Mouse (Mus musculus) neural tube, embryonic 15.5 days (tissue): ENCODE measurements around the gene Dhrs2. TPM values are rescaled to one million over a fixed set of nuclear protein-coding genes. Genes with fewer than 3 reads are reported as not detected.
A peak's percentile ranks its signal among the peaks of the same experiment; 100 is the strongest.

ENCODE experiments used
- ATAC-seq: fragments of 200-750 bp; cut with Nextera tagmentation; 2 replicates; pipeline ENCODE4 v1.8.0; 2017; ENCODE audit warnings: mild to moderate bottlenecking, moderate TSS enrichment, moderate library complexity; ENCODE audit not compliant: low FRiP score
- H3K27ac ChIP-seq: fragments of 300-500 bp; sonication (generic); replicated peaks from 2 replicates; pipeline ENCODE4 v1.5.1; 2015; ENCODE audit warnings: mild to moderate bottlenecking, inconsistent platforms
- H3K27me3 ChIP-seq: fragments of 300-500 bp; sonication (generic); replicated peaks from 2 replicates; pipeline ENCODE4 v1.6.1; 2015; ENCODE audit warnings: inconsistent platforms
- H3K36me3 ChIP-seq: fragments of 300-500 bp; sonication (generic); 2 replicates; pipeline ENCODE4 v1.6.1; 2015; ENCODE audit warnings: inconsistent platforms
- H3K4me1 ChIP-seq: fragments of 300-500 bp; sonication (generic); 2 replicates; pipeline ENCODE4 v1.6.1; 2015; ENCODE audit warnings: inconsistent platforms
- H3K4me2 ChIP-seq: fragments of 300-500 bp; sonication (generic); 2 replicates; pipeline ENCODE4 v1.6.1; 2015; ENCODE audit warnings: inconsistent platforms, mild to moderate bottlenecking, moderate library complexity
- H3K4me3 ChIP-seq: fragments of 300-500 bp; sonication (generic); replicated peaks from 2 replicates; pipeline ENCODE4 v1.5.1; 2015; ENCODE audit warnings: mild to moderate bottlenecking, inconsistent platforms
- H3K9ac ChIP-seq: fragments of 300-500 bp; sonication (generic); replicated peaks from 2 replicates; pipeline ENCODE4 v1.6.1; 2015; ENCODE audit warnings: mild to moderate bottlenecking, inconsistent platforms
- H3K9me3 ChIP-seq: fragments of 300-500 bp; sonication (generic); replicated peaks from 2 replicates; pipeline ENCODE4 v1.6.1; 2016; ENCODE audit warnings: inconsistent platforms
- WGBS: fragments of 180-500 bp; shearing (Covaris S2); methylation state at CpG from one replicate; pipeline ENCODE4 v1.1.7; 2015; ENCODE audit warnings: mixed read lengths; 5-methylcytosine and 5-hydroxymethylcytosine counted together
- polyA plus RNA-seq: library from polyadenylated mRNA; unstranded; fragments of >200 nt; fragmentation: Nextera tagmentation; extraction: Ambion mirVana; gene quantifications from 2 replicates; pipeline ENCODE4 v1.2.1, GENCODE M21; 2015

Gene Dhrs2
- polyA plus RNA-seq, 1 experiment from 2014 or later = 1.2 TPM

DNA sequence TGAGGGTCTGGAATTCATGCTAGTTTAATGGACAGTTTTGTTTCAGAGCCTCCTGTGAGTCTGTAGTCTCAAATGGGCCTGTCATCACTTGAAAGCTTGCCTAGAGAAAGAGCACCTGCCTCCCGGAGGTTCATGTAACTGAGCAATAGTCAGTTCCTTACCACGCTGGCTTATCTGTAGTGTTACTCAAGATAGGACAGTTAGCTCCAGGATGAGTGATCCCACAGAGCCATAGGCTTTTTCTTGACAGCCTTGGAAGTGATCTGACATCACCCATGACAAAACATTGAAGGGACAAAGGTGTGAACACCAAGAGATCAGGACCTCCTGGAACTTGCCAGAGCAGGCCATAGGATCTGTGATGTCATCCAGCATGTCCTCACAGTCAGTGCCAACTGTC is 23.6 kb upstream of the Dhrs2 start:
- H3K4me1 ChIP-seq = no peaks in the 10 kb centered on the region
- H3K4me3 ChIP-seq = no peak overlapping the region
- ATAC-seq = no peak
- no peak overlapping the region for H3K27ac ChIP-seq
- H3K9me3 ChIP-seq = no peaks in the 10 kb centered on the region
- no peak overlapping the region for H3K9ac ChIP-seq
- 0 out of 2 replicates have a peak, but pooled peaks cover 3% of the 10 kb centered on the region for H3K27me3 ChIP-seq
- H3K36me3 ChIP-seq = no peaks in the 10 kb centered on the region
- H3K4me2 ChIP-seq = no peak overlapping the region
- 94% methylated on average over 2 of the region's 2 CpGs for WGBS

GRCm38 (mm10) chr14:55204544-55204943 is 17.3 kb upstream of the Dhrs2 start:
- no peak overlapping the region for H3K4me3 ChIP-seq
- no peak overlapping the region for H3K27ac ChIP-seq
- H3K9ac ChIP-seq = no peak overlapping the region
- H3K36me3 ChIP-seq = no peaks in the 10 kb centered on the region
- H3K27me3 ChIP-seq = no peaks in the 10 kb centered on the region
- H3K4me1 ChIP-seq = peaks cover 10% of the 10 kb centered on the region
- 0 out of 2 replicates have a peak, but pooled peaks have one; percentile 40 for ATAC-seq
- no peak overlapping the region for H3K4me2 ChIP-seq
- 65% methylated on average over 3 of the region's 3 CpGs for WGBS
- no peaks in the 10 kb centered on the region for H3K9me3 ChIP-seq

DNA sequence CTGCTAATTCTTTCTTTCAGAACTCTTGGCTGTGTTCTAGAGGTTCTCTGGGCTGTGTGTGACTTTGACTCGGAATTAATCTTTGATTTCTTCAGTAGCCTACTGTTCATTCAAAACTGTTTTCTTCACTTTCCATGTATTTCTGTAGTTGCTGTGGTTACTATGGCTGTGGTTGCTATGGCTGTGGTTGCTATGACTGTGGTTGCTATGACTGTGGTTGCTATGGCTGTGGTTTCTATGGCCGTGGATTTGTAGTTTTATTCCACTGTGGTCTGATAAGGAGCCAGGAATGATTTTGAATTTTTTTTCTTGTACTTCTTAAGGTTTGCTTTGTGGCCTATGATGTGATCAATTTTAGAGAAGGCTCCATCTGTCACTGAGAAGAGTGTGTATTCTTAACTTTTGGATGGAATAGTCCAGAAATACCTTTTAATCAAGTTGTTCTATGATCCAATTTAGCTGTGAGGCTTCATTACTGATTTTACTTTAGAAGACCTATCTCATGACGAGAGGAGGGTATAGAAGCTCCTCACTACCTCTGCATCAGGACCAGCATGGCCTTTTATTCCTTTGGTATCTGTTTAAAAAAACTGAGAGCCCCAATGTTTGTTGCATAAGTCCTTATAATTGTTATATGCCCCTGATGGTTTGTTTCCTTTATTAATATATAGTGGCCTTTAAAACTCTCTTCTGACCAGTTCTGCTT is 16.6 kb upstream of the Dhrs2 start:
- no peaks in the 10 kb centered on the region for H3K36me3 ChIP-seq
- H3K4me2 ChIP-seq = no peak overlapping the region
- ATAC-seq = peak; percentile 96
- 0 out of 2 replicates have a peak overlapping the region, but pooled peaks have one; percentile 23 for H3K27ac ChIP-seq
- H3K4me1 ChIP-seq = peaks cover 10% of the 10 kb centered on the region
- H3K27me3 ChIP-seq = no peaks in the 10 kb centered on the region
- H3K9ac ChIP-seq = no peak overlapping the region
- no peaks in the 10 kb centered on the region for H3K9me3 ChIP-seq
- WGBS = 21% methylated on average over 3 of the region's 3 CpGs
- H3K4me3 ChIP-seq = no peak overlapping the region

GRCm38 (mm10) chr14:55208306-55208705 is 13.5 kb upstream of the Dhrs2 start:
- no peak overlapping the region for H3K4me3 ChIP-seq
- ATAC-seq = no peak
- H3K27ac ChIP-seq = no peak overlapping the region
- peaks cover 10% of the 10 kb centered on the region for H3K4me1 ChIP-seq
- no peak overlapping the region for H3K9ac ChIP-seq
- no peaks in the 10 kb centered on the region for H3K9me3 ChIP-seq
- WGBS = 88% methylated on average over 2 of the region's 2 CpGs
- H3K4me2 ChIP-seq = no peak overlapping the region
- no peaks in the 10 kb centered on the region for H3K36me3 ChIP-seq
- no peaks in the 10 kb centered on the region for H3K27me3 ChIP-seq

- Histone ChIP-seq H3K27ac (no peak overlapping the region), H3K4me2 (no peak overlapping the region), H3K36me3 (no peaks in the 10 kb centered on the region), H3K4me3 (no peak overlapping the region), H3K9ac (no peak overlapping the region), H3K9me3 (no peaks in the 10 kb centered on the region), H3K4me1 (no peaks in the 10 kb centered on the region), H3K27me3 (no peaks in the 10 kb centered on the region)
- ATAC-seq = no peak
- 89% methylated on average over 3 of the region's 3 CpGs for WGBS
These were observed 8.2 kb upstream of the Dhrs2 start for GRCm38 (mm10) chr14:55213621-55214020.

DNA sequence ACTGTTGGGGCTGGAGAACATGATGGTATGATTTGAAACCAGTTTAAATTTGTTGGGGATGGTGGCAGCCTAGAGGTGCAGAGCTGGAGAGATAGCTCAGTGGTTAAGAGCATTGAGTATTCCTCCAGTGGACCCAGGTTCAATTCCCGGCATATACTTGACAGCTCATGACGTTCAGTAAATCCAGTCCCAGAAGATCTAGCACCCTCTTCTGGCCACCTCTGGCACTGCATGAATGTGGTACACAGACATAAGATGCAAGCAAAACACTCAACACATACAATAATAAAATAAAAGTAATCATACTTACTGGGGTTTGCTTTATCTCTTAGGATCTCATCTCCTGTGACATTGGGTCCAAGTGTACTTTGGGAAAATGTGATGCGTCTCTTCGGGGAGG is 7.3 kb upstream of the Dhrs2 start:
- no peaks in the 10 kb centered on the region for H3K4me1 ChIP-seq
- H3K36me3 ChIP-seq = no peaks in the 10 kb centered on the region
- H3K4me2 ChIP-seq = no peak overlapping the region
- no peak overlapping the region for H3K4me3 ChIP-seq
- H3K9ac ChIP-seq = no peak overlapping the region
- WGBS = 65% methylated on average over 4 of the region's 4 CpGs
- no peaks in the 10 kb centered on the region for H3K9me3 ChIP-seq
- ATAC-seq = no peak
- no peak overlapping the region for H3K27ac ChIP-seq
- no peaks in the 10 kb centered on the region for H3K27me3 ChIP-seq

- Histone ChIP-seq H3K36me3 (no peaks in the 10 kb centered on the region), H3K4me2 (no peak overlapping the region), H3K9ac (no peak overlapping the region), H3K4me1 (no peaks in the 10 kb centered on the region), H3K27me3 (no peaks in the 10 kb centered on the region), H3K9me3 (no peaks in the 10 kb centered on the region), H3K27ac (no peak overlapping the region; the same call in 1 of the 2 replicates), H3K4me3 (no peak overlapping the region)
- peak; percentile 68; the same call in 1 of the 2 replicates for ATAC-seq
- 37% methylated on average over 1 of the region's 1 CpGs for WGBS
These were observed 1.4 kb downstream of the Dhrs2 start for GRCm38 (mm10) chr14:55223172-55223571.

- no peak for ATAC-seq
These were observed 12.8 kb downstream of the Dhrs2 start for GRCm38 (mm10) chr14:55234639-55235038.

GRCm38 (mm10) chr14:55236685-55237084 is 14.9 kb downstream of the Dhrs2 start:
- H3K9me3 ChIP-seq = no peaks in the 10 kb centered on the region
- no peak for ATAC-seq
- no peak overlapping the region for H3K4me2 ChIP-seq
- no peaks in the 10 kb centered on the region for H3K27me3 ChIP-seq
- H3K4me1 ChIP-seq = no peaks in the 10 kb centered on the region
- no peak overlapping the region for H3K4me3 ChIP-seq
- H3K36me3 ChIP-seq = no peaks in the 10 kb centered on the region
- H3K9ac ChIP-seq = no peak overlapping the region
- 80% methylated on average over 2 of the region's 2 CpGs for WGBS
- H3K27ac ChIP-seq = no peak overlapping the region

More at GRCm38 (mm10) chr14:55234639-55235038, 12.8 kb downstream of the Dhrs2 start:
- H3K36me3 ChIP-seq = no peaks in the 10 kb centered on the region
- H3K4me1 ChIP-seq = no peaks in the 10 kb centered on the region
- no peaks in the 10 kb centered on the region for H3K27me3 ChIP-seq
- no peaks in the 10 kb centered on the region for H3K9me3 ChIP-seq
- no peak overlapping the region for H3K4me2 ChIP-seq
- 87% methylated on average over 11 of the region's 11 CpGs for WGBS
- no peak overlapping the region for H3K9ac ChIP-seq
- H3K27ac ChIP-seq = no peak overlapping the region
- H3K4me3 ChIP-seq = no peak overlapping the region

DNA sequence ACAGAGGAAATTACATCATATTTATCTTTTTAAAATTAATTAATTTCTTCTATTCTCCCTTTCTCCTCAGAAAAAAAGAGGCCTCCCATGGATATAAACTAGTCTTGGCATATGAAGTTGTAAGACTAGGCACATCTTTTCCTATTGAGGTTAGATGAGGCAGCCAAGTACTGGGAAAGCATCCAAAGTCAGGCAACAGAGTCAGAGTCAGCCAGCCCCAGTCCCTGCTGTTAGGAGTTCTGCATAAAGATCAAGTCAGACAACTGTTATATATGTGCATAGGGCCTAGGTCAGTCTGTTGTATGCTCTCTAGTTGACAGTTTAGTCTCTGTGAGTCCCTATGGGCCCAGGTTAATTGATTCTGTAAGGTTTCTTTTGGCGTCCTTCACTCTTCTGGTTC is 20.9 kb downstream of the Dhrs2 start:
- H3K4me1 ChIP-seq = no peaks in the 10 kb centered on the region
- H3K9me3 ChIP-seq = no peaks in the 10 kb centered on the region
- no peaks in the 10 kb centered on the region for H3K36me3 ChIP-seq
- no peak overlapping the region for H3K9ac ChIP-seq
- WGBS = 80% methylated on average over 1 of the region's 1 CpGs
- ATAC-seq = no peak
- H3K4me3 ChIP-seq = no peak overlapping the region
- H3K4me2 ChIP-seq = no peak overlapping the region
- no peaks in the 10 kb centered on the region for H3K27me3 ChIP-seq
- no peak overlapping the region for H3K27ac ChIP-seq

- H3K27me3 ChIP-seq = no peaks in the 10 kb centered on the region
- no peak for ATAC-seq
- 43% methylated on average over 6 of the region's 6 CpGs for WGBS
These were observed 25.4 kb downstream of the Dhrs2 start for GRCm38 (mm10) chr14:55247181-55247580.

DNA sequence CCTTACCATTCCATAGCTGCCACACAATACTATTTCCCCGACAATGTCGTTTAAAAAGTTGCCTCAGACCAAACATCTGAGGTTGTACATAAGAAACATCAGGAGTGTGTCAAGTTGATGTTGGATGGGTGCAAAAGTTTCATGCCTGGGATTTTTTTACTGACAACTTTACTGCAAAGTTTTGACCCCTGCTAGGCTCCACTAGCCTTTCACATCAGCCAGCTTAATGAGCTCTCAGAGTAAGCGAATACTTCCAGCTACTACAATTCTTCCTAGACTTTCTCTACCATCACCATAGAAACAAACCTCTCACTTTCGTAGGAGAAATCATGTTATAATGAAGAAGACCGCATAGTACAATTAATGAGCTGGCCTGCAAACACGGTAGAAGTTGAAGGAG is 26.5 kb downstream of the Dhrs2 start:
- no peaks in the 10 kb centered on the region for H3K27me3 ChIP-seq
- H3K4me1 ChIP-seq = no peaks in the 10 kb centered on the region
- no peak overlapping the region for H3K4me3 ChIP-seq
- H3K36me3 ChIP-seq = no peaks in the 10 kb centered on the region
- no peak overlapping the region for H3K4me2 ChIP-seq
- no peak for ATAC-seq
- no peak overlapping the region for H3K9ac ChIP-seq
- no peak overlapping the region for H3K27ac ChIP-seq
- no peaks in the 10 kb centered on the region for H3K9me3 ChIP-seq
- WGBS = 85% methylated on average over 6 of the region's 6 CpGs

More at GRCm38 (mm10) chr14:55247181-55247580, 25.4 kb downstream of the Dhrs2 start:
- Histone ChIP-seq H3K4me1 (no peaks in the 10 kb centered on the region), H3K9ac (no peak overlapping the region), H3K9me3 (no peaks in the 10 kb centered on the region), H3K36me3 (no peaks in the 10 kb centered on the region), H3K4me3 (no peak overlapping the region), H3K27ac (no peak overlapping the region), H3K4me2 (no peak overlapping the region)
